Mouse (Mus musculus) layer of hippocampus, postnatal 10 days (tissue): ENCODE measurements around the gene Plekho1. TPM values are rescaled to one million over a fixed set of nuclear protein-coding genes. Genes with fewer than 3 reads are reported as not detected.
"Not testable (repeated sequence)": the region's sequence is repeated elsewhere in the genome, so short reads cannot be mapped to it uniquely, and the experiment has no call there.

Experiments used
- DNase-seq, 2 experiments: peaks; one replicate each; pipeline ENCODE4 v3.0.0; 2021; ENCODE audit warnings: low spot score in 2 of 2
- long read RNA-seq: library from polyadenylated mRNA; stranded (forward); transcript quantifications from one replicate; pipeline ENCODE4 v2.0.0, GENCODE M21; 2023
- total RNA-seq, 2 experiments: library from RNA; stranded (reverse); gene quantifications; 2 replicates each; pipeline ENCODE4 v1.2.3; 2021

Gene Plekho1
- total RNA-seq, result 10 to 100 TPM; 50.2 to 56.5 TPM
- long read RNA-seq, transcript Plekho1-201 (6 exons, 1,931 nt), result major isoform, 9 of 18 reads
- long read RNA-seq, partial matches to known transcripts, result 1 of 18 reads
- long read RNA-seq, other reads (novel, unspliced or antisense), result 6 of 18 reads

DNA sequence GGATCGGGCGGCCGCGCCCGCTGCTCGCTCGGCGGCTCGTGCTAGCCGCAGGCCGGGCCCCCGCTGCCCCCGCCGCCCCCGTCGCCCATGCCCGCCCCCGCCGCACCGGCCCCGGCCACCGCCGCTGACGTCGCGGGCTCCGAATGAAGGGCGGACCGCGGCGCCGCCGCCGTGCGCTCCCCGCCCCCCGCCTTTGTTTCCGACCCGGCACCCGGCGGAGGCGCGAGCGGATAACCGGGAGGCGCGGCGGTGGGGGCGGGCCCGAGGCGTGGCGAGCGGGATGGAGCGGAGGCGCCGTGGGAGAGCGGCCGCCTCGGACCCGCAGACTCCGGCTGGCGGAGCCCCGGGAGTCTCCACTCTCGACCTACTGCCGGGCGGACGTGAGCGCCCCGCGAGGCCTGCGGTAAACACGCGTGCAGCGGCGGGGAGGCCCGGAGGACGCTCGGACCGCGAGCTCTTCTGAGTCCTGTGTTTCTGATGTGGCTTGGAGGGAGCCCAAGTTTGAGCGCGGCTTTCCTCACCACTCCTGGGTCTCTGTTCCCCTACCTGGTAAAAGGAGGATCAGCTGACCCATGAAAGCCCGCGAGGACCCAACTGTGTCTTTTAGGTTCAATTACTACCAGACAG lies at the start of gene Plekho1:
Plekho1 (minus strand) TSS at position 200 of the 627 bp plus-strand sequence.
- peak; percentile 61 to 82 for DNase-seq

DNA sequence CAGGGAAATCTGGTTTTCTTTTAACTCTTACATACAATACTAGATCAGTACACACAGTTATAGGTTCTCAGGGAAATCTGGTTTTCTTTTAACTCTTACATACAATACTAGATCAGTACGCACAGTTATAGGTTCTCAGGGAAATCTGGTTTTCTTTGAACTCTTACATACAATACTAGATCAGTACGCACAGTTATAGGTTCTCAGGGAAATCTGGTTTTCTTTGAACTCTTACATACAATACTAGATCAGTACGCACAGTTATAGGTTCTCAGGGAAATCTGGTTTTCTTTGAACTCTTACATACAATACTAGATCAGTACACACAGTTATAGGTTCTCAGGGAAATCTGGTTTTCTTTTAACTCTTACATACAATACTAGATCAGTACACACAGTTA lies 48.8 kb upstream of the Plekho1 start:
- DNase-seq, result not testable (repeated sequence)

DNA sequence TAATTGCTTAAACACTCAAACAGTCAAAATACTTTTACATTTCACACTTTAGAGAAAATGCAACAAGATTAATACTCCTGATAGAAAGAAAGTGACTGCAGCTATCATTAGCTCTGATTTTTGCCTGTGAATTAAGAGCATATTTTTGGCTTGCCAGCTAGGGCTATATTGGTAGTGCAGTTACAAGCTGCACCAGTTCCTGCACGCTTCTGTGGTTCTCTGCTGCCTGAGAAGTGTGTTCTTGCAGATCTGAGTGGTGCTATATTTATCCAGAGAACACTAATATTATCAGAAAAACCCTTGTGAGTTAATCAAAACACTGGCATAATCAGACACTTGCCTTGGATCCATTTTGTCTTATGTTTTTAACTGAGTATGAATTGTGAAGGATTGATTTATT lies 47.3 kb upstream of the Plekho1 start:
- DNase-seq, result no peak

DNA sequence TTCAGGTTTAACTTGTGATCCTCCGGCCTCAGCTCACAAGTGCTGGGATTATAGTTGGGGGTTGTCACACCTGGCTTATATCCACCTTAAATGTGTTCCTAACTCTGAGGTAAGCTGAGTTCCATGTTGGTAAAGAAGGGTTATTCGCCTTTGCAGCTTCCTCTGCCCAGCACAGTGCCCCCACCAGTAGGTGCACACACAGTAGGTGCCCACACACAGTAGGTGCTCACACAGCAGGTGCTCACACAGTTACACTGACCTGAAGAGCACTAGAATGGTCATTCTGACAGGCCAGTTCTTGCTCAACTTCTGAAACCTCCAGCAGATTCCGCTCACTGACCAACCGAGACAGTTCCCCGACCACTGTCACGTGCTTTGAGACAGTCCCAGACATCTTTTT lies 45.3 kb upstream of the Plekho1 start:
- DNase-seq, result no peak

DNA sequence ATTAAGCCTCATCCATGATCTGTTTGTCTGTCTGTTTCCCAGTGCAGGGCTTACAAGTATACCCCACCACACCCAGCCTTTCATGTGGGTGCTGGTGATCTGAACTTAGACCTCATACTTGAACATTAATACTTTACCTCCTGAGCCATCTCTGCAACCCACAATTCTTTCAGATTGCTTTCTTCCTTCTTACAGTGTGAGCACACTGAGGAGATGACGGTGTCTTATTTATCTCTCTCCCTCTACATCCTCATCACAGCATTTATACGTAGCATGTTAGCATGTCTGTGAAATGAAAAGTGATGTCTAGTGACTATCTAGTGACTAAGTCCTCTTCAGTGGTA lies 44.8 kb upstream of the Plekho1 start:
- DNase-seq, result no peak

DNA sequence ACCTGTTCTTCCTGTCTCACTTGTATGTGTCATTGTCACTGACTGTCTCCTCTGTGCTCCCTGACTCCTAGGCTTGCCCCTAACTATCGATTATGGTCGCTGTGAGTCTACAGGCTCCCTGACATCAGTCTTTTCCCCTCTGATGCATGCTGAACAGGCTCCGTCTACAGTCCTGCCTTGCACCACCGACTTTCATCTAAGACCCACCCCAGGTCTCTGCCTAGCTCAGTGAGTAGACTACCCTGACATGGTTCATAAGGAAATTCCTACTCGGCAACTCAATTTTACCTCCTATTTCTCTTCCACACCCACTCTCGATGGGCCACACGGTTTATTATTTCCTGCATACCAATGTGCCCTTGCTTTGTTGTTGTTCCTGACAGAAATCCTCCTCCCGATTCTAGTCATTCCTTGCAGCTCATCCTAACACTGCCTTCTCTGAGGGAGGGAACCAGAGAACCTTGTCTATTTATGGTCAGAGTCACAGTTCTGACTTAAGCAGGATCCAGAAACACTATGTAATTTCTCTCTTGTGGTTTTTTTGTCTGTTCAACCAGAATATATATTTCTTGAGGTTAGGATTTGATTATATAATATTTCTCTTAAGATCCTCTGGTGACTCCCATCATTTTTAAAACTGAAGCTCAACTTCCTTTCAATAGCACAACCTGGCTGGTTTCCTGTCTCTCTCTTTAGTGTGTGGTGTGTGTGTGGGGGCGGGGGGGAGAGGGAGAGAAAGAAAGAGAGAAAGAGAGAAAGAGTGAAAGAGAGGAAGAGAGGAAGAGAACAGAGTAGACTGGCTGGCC lies 44.3 kb upstream of the Plekho1 start:
- DNase-seq, result no peak

DNA sequence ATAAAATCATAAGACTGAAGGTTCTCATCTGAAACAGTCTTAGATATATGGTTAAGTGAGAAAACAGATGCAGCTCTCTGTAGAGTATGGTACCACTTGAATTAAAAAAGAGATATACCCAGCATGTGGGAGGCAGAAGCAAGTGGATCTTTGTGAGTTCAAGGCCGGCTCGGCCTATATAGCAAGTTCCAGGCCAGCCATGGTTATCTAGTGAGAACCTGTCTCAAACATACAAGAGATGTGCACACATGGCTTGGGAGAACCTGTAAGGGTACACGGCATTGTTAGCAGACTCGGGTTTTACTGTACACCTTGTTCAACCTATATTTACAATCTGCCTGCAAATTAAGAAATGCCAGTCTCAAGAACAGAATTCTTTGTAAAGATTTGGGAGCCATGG lies 43.0 kb upstream of the Plekho1 start:
- DNase-seq, result no peak

DNA sequence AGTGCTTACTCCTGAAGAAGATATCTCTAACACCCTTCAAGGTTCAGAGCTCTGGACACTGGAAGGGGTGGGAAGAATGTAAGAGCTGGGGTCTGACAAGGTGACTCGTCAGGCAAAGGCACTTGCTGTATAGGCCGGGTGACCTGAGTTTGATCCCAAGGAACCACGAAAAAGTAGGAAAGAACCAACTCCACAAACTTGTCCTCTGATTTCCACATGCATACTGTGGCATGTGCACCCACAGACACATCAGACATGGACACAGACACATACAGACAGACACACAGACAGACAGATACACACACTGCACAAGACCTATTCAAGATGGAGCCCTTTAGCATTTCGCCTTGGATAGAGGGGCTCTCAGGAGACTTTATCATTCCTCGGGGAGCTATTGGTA lies 42.4 kb upstream of the Plekho1 start:
- no peak for DNase-seq

DNA sequence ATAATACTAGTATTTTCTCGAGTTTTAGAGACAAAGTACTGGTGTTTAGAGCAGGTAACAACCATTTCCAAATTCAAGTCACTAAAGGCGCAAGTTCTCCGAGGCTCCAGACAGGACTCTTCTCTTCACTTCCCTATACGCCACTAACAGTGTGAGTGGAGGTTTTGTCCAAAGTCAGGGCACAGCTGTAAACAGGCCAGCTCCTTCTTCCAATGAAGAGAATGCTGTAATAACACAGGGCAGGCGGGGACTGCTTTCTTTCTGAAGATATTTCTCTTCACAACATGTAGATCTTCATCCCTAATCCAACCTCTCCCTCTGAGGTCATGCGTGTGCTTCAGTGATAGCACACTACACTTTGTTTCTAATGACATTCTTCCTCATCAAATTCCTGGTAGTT lies 41.0 kb upstream of the Plekho1 start:
- DNase-seq, result no peak

DNA sequence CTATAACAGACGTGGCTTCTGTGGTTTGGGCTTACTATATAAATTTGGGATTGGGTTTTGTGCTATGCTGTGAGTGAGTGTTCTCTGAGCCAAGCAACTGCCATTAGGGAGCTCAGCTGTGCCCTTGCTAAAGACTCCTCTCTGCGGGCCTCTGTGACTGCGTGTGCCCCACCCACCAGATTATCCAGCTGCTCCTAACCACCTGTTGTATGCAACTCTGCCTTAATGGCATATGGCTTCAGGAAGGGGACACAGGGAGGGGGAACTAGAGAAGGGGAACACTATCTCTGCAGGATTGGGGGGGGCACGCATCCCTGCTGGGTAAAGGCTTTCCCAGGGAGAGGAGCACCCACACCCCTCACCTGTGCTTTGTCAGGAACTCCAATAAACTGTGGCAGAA lies 37.2 kb upstream of the Plekho1 start:
- no peak for DNase-seq

DNA sequence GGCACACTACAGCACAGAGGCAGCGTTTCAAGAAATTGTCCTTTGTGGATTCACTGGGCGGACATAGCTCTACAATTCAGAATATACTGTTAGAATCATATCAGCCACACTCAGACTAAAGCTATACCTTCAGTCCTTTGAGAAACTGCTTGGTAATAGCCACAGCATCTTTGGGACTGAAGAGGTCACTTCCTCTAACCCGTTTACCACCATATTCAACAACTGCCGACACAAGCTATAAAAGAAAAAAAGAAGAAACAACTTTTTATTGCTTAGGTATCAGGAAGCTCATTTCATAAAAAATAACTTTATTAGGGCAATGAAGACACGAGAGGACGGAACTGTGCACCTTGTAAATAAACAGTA lies 36.8 kb upstream of the Plekho1 start:
- DNase-seq, result no peak

DNA sequence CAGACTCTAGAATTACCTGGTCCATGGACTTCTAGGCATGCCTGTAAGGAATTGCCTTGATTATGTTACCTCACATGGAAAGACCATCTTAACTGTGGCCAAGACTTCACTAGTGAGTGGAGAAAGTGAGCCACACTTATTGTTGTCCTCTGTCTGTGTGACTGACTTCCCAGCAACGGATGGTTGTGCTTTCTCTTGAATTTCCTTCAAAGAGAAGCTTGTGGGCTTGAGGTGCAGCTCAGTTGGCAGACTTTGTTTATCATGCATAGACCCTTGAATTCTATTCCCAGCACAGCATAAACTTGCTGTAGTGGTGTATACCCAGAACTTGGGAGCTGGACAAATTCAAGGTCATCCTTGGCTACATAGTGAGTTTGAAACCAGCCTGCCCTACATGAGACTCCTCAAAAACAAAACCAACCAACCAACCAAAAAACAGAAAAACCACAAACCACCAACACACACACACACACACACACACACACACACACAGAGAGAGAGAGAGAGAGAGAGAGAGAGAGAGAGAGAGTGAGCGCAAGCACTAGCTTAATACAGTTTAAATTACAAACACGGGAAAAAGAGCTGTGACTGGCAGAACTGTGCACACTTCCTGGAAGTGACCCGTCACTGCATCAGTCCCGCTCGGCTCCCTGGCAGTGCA lies 36.3 kb upstream of the Plekho1 start:
- no peak for DNase-seq

DNA sequence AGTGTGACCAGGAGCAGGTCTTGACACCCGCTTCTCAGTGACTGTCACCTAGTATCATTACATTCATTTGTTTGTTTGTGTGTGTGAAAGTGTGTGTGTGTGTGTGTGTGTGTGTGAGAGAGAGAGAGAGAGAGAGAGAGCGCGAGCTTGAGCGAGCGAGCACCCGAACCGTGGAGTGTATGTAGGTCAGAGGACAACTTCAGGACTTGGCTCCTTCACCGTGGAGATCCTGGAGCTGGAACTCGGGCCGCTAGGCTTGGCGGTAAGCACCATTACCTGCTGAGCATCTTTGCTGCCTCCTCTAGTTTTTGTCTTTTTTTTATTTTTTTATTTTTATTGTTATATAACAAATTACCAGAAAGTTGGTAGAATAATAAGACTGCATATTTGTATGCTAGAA lies 34.0 kb upstream of the Plekho1 start:
- no peak for DNase-seq

DNA sequence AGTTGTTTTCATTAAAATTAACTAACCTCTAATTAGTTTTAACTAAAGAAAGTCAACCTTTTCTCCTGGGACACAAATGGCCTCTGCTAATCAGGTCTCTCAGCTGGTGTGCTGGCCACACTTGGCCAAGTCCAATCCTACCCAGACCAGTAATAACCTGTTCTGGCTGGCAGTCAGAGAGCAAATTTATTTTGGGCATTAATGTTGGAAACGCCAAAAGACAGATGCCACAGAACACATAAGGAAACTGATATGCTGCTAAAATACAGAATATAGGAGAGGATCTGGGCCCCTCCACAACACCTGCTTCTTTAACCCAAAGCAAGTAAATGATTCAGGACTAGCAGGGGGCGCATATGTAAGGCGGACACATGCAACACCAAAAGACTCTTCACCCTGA lies 33.5 kb upstream of the Plekho1 start:
- DNase-seq, result no peak

DNA sequence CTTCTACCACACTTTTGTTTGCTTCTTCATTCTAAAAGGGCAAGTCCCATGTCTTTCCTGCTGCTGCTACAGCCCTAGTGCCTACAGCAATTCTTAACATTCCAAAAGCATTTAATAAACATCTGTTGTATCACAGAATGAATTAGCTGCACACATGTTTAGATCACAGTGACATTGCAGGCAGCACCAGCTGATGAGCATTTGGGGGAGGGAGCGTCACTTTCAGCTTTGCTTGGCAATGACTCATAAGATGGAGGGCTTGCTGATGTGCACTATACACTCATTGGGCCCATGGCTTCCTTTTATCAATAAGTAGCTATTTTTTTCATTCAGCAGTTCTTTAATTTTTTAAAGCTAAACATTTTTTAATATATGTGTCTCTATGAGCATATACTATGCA lies 32.1 kb upstream of the Plekho1 start:
- no peak for DNase-seq

DNA sequence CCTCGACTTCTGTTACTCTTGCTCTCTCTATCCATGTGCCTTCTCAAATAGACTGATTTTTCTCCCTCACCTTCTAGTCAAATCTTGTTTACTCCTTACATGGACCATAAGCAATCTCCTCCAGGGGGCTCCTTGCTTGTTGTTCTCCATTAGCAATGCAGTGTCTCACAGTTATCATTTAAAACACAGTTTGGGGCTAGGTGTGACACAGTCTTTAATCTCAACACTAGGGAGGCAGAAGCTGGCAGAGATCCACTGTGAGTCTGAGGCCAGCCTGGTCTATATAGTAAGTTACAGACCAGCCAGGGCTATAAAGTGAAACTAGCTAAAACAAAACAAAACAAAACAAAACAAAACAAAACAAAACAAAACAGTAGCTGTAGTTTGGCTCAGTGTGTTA lies 31.3 kb upstream of the Plekho1 start:
- DNase-seq, result no peak

DNA sequence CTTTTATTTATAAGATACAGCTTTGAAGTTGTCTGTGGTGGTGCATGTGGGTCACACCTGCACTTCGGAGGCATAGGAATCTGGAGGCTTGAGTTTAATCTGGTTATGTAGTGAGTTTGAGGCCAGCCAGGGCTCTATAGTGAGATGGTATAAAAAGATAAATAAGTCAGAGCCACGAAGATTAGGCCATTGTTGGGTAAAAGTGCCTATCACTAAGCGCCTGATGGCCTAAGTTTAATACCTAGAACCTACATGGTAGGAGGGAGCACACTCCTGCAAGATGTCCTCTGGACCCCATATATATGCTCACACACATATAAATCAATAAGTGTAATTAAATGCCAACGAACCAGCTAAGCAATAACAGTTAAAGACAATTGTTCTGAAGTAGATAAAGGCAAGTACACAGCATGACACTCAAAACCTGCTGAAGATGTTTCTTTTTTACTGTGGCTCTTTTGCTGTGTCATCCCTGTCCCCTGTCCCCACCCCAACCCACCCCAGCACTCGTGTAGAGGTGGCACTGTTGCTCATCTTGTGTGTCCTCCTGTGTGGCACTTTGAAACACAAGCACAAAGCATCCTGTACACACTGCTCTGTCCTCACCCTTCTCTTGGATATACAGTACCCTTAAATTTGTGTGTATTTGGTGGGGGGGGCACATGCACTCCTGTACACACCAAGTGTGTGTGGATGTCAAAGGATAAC lies 25.8 kb upstream of the Plekho1 start:
- DNase-seq, result no peak

DNA sequence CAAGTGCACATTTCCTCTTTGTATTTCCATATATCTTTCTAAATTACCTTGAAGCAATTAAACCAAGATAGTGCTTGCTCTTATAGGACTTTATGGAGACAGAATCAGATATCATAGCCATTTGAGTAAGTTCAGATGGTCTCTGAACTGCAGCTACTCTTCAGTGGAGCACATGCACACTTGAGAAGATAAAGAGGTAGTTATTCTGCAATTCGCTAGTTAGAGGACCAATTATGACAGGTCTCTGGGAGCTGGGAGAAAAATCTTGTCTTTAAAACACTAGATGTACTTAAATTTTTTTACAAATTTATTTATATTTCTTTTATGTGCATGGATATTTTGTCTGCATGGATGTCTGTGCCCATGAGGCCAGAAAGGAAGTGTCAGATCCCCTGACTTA lies 24.9 kb upstream of the Plekho1 start:
- DNase-seq, result no peak

DNA sequence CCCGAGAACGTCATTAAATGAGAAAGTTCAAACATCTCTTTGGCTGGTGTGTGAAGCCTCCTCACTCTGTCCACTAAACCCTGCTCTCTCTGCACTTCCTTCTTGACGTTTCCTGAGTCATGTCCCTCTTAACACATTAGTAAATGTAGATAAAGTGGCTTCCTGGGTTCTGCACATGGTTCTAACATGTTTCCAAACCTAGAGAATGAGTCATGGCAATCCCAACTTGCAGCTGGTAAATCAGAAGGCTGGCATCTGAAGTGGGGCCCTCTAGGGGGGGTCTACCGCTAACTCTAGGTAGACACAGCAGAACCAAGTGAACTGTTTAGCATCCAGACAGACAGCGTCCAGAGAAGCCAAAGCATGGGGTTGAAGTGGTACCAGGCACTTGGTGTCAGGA lies 21.7 kb upstream of the Plekho1 start:
- no peak for DNase-seq

DNA sequence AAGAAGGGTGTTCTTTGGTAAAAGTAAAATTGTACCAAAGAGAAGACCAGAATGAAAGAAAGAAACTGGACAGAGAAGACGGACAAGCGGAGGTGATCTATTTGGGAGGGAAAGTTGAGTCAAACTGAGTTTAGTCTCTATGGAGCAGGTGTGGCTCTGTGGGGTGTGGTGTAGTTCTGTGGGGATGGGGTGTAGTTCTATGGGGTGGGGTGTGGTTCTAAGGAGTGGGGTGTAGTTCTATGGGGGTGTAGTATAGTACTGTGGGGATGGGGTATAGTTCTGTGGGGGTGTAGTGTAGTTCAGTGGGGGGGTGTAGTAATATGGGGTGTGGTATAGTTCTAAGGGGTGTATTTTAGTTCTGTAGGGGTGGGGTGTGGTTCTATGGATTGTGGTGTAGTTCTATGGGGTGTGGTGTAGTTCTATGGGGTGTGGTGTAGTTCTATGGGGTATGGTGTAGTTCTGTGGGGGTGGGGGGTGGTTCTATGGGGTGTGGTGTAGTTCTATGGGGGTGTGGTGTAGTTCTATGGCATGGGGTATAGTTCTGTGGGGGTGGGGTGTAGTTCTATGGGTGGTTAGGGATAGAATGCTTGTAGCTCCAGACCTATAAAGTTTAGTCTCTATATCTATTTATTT lies 20.6 kb upstream of the Plekho1 start:
- DNase-seq, result no peak

DNA sequence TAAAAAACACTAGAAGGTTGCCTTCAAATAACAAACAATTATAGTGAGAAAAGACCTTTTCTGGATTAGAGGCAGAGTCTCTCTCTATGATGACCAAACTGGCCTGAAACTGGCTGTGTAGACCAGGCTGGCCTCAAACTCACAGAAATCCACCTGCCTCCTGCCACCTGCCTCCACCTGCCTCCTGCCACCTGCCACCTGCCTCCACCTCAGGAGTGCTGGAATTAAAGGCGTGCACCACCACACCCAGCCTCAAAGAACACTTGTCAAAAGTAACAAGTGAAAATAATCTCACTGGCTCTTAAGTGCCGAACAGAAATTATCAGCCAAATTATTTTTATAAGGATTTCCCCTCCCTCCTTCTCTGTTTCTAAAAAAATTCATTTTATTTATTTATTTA lies 19.9 kb upstream of the Plekho1 start:
- DNase-seq, result no peak
